Mouse (Mus musculus): Measurements from ENCODE around the gene Ina. TPM values are rescaled to one million over a fixed set of nuclear protein-coding genes. Genes with fewer than 3 reads are reported as not detected.

Gene Ina
- polyA plus RNA-seq (2012; rRNA removed): 0.24 and 0.30 TPM in 2 replicates

DNA sequence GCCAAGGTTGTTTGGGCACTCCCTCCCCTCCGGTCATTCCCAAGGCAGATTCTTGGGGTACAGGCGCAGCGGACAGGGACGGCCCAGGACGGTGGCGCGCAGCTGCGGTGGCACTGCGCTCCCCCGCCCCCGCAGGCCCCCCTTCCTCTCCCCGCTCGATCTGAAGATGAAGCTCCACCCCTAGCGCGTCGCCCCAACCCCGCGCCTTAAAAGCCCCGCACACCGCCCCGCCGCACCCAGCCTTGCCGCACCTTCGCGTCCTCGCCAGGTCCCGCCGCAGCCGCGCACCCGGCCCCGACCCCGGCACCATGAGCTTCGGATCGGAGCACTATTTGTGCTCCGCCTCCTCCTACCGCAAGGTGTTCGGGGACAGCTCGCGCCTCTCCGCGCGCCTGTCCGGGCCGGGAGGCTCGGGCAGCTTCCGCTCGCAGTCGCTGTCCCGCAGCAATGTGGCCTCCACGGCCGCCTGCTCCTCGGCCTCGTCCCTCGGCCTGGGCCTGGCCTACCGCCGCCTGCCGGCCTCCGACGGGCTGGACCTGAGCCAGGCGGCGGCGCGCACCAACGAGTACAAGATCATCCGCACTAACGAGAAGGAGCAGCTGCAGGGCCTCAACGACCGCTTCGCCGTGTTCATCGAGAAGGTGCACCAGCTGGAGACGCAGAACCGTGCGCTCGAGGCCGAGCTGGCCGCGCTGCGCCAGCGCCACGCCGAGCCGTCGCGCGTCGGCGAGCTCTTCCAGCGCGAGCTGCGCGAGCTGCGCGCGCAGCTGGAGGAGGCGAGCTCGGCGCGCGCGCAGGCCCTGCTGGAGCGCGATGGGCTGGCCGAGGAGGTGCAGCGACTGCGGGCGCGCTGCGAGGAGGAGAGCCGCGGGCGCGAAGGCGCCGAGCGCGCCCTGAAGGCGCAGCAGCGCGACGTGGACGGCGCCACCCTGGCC is at the start of gene Ina, which contains the start of gene Nt5c2:
Gene Ina, plus strand, starts transcription at position 252 of the 935 bp plus-strand sequence.
Gene Nt5c2, minus strand, starts transcription at position 707 of the 935 bp plus-strand sequence.
- TF ChIP-seq CTCF (IDR thresholded peaks at IDR 0.05; ENCODE audit: borderline replicate concordance, control insufficient read depth, extremely low read depth, insufficient read depth, low read length, poor library complexity) (no peak), POLR2A (IDR thresholded peaks at IDR 0.05; ENCODE audit: control insufficient read depth, extremely low read depth, insufficient read depth, low read length, poor library complexity) (no peak)
- no peak for DNase-seq
- peak within 1 kb of the TSS; percentile 38 for H3K4me3 ChIP-seq (ENCODE audit: control insufficient read depth, insufficient read depth, low read length)
- no peaks in the 10 kb centered on the region for H3K36me3 ChIP-seq (ENCODE audit: control insufficient read depth, insufficient read depth, low read length)
- peaks cover 4% of the 10 kb centered on the region; the same call in 1 of the 2 replicates for H3K27me3 ChIP-seq (ENCODE audit: control insufficient read depth, insufficient read depth, low read length)
- H3K27ac ChIP-seq (ENCODE audit: control insufficient read depth, insufficient read depth, low read length): no peak within 1 kb of the TSS
- H3K4me1 ChIP-seq (replicated peaks; ENCODE audit: control insufficient read depth, insufficient read depth, low read length): peaks cover 19% of the 10 kb centered on the region
- WGBS: 2% methylated on average over 124 of the region's 124 CpGs

- Histone ChIP-seq H3K27ac (ENCODE audit: control insufficient read depth, insufficient read depth, low read length) (no peak overlapping the region), H3K4me1 (replicated peaks; ENCODE audit: control insufficient read depth, insufficient read depth, low read length) (peaks cover 22% of the 10 kb centered on the region), H3K36me3 (ENCODE audit: control insufficient read depth, insufficient read depth, low read length) (no peaks in the 10 kb centered on the region), H3K4me3 (ENCODE audit: control insufficient read depth, insufficient read depth, low read length) (no peak overlapping the region), H3K27me3 (ENCODE audit: control insufficient read depth, insufficient read depth, low read length) (no peaks in the 10 kb centered on the region)
- DNase-seq: no peak
- no peak for TF ChIP-seq POLR2A (IDR thresholded peaks at IDR 0.05; ENCODE audit: control insufficient read depth, extremely low read depth, insufficient read depth, low read length, poor library complexity)
- no peak for TF ChIP-seq CTCF (IDR thresholded peaks at IDR 0.05; ENCODE audit: borderline replicate concordance, control insufficient read depth, extremely low read depth, insufficient read depth, low read length, poor library complexity)
Measured at GRCm38 (mm10) chr19:46965496-46965895, 49.0 kb upstream of the Ina start.

DNA sequence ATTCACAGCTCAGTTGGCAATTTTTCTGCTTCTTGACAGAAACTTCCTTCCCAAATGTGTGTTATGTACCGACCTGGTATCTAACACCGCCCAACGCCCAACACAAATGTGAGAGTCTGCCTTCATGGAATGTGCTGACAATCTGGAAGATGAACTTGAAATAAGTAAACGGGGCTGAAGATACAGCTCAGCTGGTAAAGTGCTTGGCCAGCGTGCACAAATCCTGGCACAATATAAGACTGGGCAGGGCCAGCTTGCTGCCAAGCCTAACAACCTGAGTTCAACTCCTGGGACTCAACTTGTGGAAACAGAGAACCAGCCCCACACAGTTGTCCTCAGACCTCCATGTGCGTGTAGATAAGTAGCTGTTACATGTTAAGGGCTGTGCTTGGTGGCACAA is 48.2 kb upstream of the Ina start:
- Histone ChIP-seq H3K27me3 (ENCODE audit: control insufficient read depth, insufficient read depth, low read length) (no peaks in the 10 kb centered on the region), H3K4me3 (ENCODE audit: control insufficient read depth, insufficient read depth, low read length) (no peak overlapping the region), H3K27ac (ENCODE audit: control insufficient read depth, insufficient read depth, low read length) (no peak overlapping the region), H3K36me3 (ENCODE audit: control insufficient read depth, insufficient read depth, low read length) (no peaks in the 10 kb centered on the region), H3K4me1 (replicated peaks; ENCODE audit: control insufficient read depth, insufficient read depth, low read length) (peaks cover 28% of the 10 kb centered on the region)
- TF ChIP-seq CTCF (IDR thresholded peaks at IDR 0.05; ENCODE audit: borderline replicate concordance, control insufficient read depth, extremely low read depth, insufficient read depth, low read length, poor library complexity) (no peak), POLR2A (IDR thresholded peaks at IDR 0.05; ENCODE audit: control insufficient read depth, extremely low read depth, insufficient read depth, low read length, poor library complexity) (no peak)
- 96% methylated on average over 6 of the region's 6 CpGs for WGBS
- no peak for DNase-seq

DNA sequence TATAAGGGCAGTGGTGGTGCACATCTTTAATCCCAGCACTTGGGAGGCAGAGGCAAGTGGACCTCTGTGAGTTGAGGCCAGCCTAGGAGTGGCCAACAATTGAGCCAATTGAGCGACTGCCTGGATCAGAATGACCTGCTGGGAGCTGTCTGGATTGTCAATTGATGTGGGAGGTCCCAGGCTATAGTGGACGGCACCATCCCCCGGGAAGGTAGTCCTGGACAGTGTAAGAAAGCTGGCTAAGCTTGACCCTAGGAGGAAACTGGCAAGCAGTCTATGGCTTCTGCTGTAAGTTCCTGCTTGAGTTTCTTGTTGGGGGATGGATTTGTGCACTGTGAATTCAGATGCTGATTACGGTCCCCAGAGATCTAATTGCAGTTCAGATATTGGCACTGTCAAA is 46.6 kb upstream of the Ina start:
- no peak for DNase-seq
- H3K4me1 ChIP-seq (replicated peaks; ENCODE audit: control insufficient read depth, insufficient read depth, low read length): peaks cover 33% of the 10 kb centered on the region
- H3K4me3 ChIP-seq (ENCODE audit: control insufficient read depth, insufficient read depth, low read length): no peak overlapping the region
- H3K36me3 ChIP-seq (ENCODE audit: control insufficient read depth, insufficient read depth, low read length): no peaks in the 10 kb centered on the region
- no peak for TF ChIP-seq POLR2A (IDR thresholded peaks at IDR 0.05; ENCODE audit: control insufficient read depth, extremely low read depth, insufficient read depth, low read length, poor library complexity)
- TF ChIP-seq CTCF (IDR thresholded peaks at IDR 0.05; ENCODE audit: borderline replicate concordance, control insufficient read depth, extremely low read depth, insufficient read depth, low read length, poor library complexity): no peak
- H3K27me3 ChIP-seq (ENCODE audit: control insufficient read depth, insufficient read depth, low read length): no peaks in the 10 kb centered on the region
- 93% methylated on average over 4 of the region's 4 CpGs for WGBS
- H3K27ac ChIP-seq (ENCODE audit: control insufficient read depth, insufficient read depth, low read length): no peak overlapping the region

GRCm38 (mm10) chr19:46968833-46969232 is 45.7 kb upstream of the Ina start:
- Histone ChIP-seq H3K27ac (ENCODE audit: control insufficient read depth, insufficient read depth, low read length) (no peak overlapping the region), H3K36me3 (ENCODE audit: control insufficient read depth, insufficient read depth, low read length) (no peaks in the 10 kb centered on the region), H3K4me1 (replicated peaks; ENCODE audit: control insufficient read depth, insufficient read depth, low read length) (peaks cover 35% of the 10 kb centered on the region), H3K4me3 (ENCODE audit: control insufficient read depth, insufficient read depth, low read length) (no peak overlapping the region), H3K27me3 (ENCODE audit: control insufficient read depth, insufficient read depth, low read length) (no peaks in the 10 kb centered on the region)
- no peak for DNase-seq
- 94% methylated on average over 5 of the region's 5 CpGs for WGBS
- TF ChIP-seq CTCF (IDR thresholded peaks at IDR 0.05; ENCODE audit: borderline replicate concordance, control insufficient read depth, extremely low read depth, insufficient read depth, low read length, poor library complexity) (no peak), POLR2A (IDR thresholded peaks at IDR 0.05; ENCODE audit: control insufficient read depth, extremely low read depth, insufficient read depth, low read length, poor library complexity) (no peak)

GRCm38 (mm10) chr19:46969286-46969985 is 45.1 kb upstream of the Ina start:
- H3K36me3 ChIP-seq (ENCODE audit: control insufficient read depth, insufficient read depth, low read length): no peaks in the 10 kb centered on the region
- H3K4me3 ChIP-seq (ENCODE audit: control insufficient read depth, insufficient read depth, low read length): no peak overlapping the region
- DNase-seq: no peak
- peak overlapping the region; percentile 80; the same call in 1 of the 2 replicates for H3K27ac ChIP-seq (ENCODE audit: control insufficient read depth, insufficient read depth, low read length)
- H3K4me1 ChIP-seq (replicated peaks; ENCODE audit: control insufficient read depth, insufficient read depth, low read length): peaks cover 35% of the 10 kb centered on the region
- TF ChIP-seq CTCF (IDR thresholded peaks at IDR 0.05; ENCODE audit: borderline replicate concordance, control insufficient read depth, extremely low read depth, insufficient read depth, low read length, poor library complexity) (no peak), POLR2A (IDR thresholded peaks at IDR 0.05; ENCODE audit: control insufficient read depth, extremely low read depth, insufficient read depth, low read length, poor library complexity) (no peak)
- no peaks in the 10 kb centered on the region for H3K27me3 ChIP-seq (ENCODE audit: control insufficient read depth, insufficient read depth, low read length)
- 84% methylated on average over 22 of the region's 22 CpGs for WGBS
